8 mouse cellular contexts compared by ENCODE assay signal in genomic region chr19:53424629-53425028, GRCm38 (mm10). TPM values are rescaled to one million over a fixed set of nuclear protein-coding genes. Genes with fewer than 3 reads are reported as not detected.
DNase-seq lines count a peak whose midpoint lies in the region; ATAC-seq and TF ChIP-seq lines count a peak whose summit lies in the region.
"Had no signal": no experiment of that assay in that cellular context is flagged by ENCODE, and none has a peak within 500 bp of the region (broad histone marks: within the 10 kb centered on the region; RNA-seq: fewer than 3 reads in every experiment).

No protein-coding gene starts in this region.

- 0 out of 2 replicates have a peak, but pooled peaks have one; percentile 7 for ATAC-seq in heart, embryonic 16.5 days (replicated peaks; ENCODE audit: extremely low read depth, insufficient read depth, low FRiP score)
- no peak for ATAC-seq in limb, embryonic 12.5 days (ENCODE audit: insufficient number of reproducible peaks, insufficient read depth, low FRiP score, low TSS enrichment, low read depth)
- ATAC-seq in frontal cortex, adult (ENCODE audit: low TSS enrichment), result no peak

- peaks cover 37% of the 10 kb centered on the region for H3K4me1 ChIP-seq in bone marrow macrophage, adult 2 months (ENCODE audit: control insufficient read depth, insufficient read depth, low read length)
- H3K4me1 ChIP-seq in heart, embryonic 16.5 days (ENCODE audit: control insufficient read depth, insufficient read depth, low read length), result peaks cover 22% of the 10 kb centered on the region
- H3K4me1 ChIP-seq in limb, embryonic 12.5 days (replicated peaks), result peaks cover 36% of the 10 kb centered on the region

- no peaks in the 10 kb centered on the region for H3K36me3 ChIP-seq in heart, embryonic 16.5 days (ENCODE audit: control insufficient read depth, insufficient read depth)
- no peaks in the 10 kb centered on the region for H3K36me3 ChIP-seq in limb, embryonic 12.5 days

- WGBS in heart, embryonic 16.5 days, result 39% methylated on average over 18 of the region's 18 CpGs
- 51% methylated on average over 18 of the region's 18 CpGs for WGBS in limb, embryonic 12.5 days

- TF ChIP-seq POLR2A in bone marrow macrophage, adult 2 months (IDR thresholded peaks at IDR 0.05; ENCODE audit: borderline replicate concordance, low read depth, low read length), result no peak

- H3K27me3 ChIP-seq in heart, embryonic 16.5 days (ENCODE audit: control insufficient read depth, insufficient read depth, low read length), result no peaks in the 10 kb centered on the region
- no peaks in the 10 kb centered on the region for H3K27me3 ChIP-seq in limb, embryonic 12.5 days

- peak overlapping the region; percentile 18; the same call in 1 of the 2 replicates for H3K9ac ChIP-seq in heart, embryonic 16.5 days (ENCODE audit: low read length)
- H3K9ac ChIP-seq in limb, embryonic 12.5 days (replicated peaks), result peak overlapping the region; percentile 47; the same call in 1 of the 2 replicates

- TF ChIP-seq CTCF in bone marrow macrophage, adult 2 months (IDR thresholded peaks at IDR 0.05; ENCODE audit: low read depth, low read length), result no peak

- H3K4me2 ChIP-seq in heart, embryonic 16.5 days (ENCODE audit: low read depth, low read length), result peak overlapping the region; percentile 49
- peak overlapping the region; percentile 13 for H3K4me2 ChIP-seq in limb, embryonic 12.5 days

- H3K9me3 ChIP-seq in heart, embryonic 16.5 days (replicated peaks; ENCODE audit: control insufficient read depth, low read length), result no peaks in the 10 kb centered on the region
- H3K9me3 ChIP-seq in limb, embryonic 12.5 days, result no peaks in the 10 kb centered on the region

- peak; percentile 96 for DNase-seq in naive thymus-derived CD4-positive, alpha-beta T cell, adult 2 months (ENCODE audit: low read depth)
- DNase-seq in neural tube, embryonic 10.5 days (ENCODE audit: extremely low spot score, low spot score), result no peak
- no peak for DNase-seq in cerebellum, postnatal 14 days

- H3K4me3 ChIP-seq in bone marrow macrophage, adult 2 months (ENCODE audit: insufficient read depth, low read length), result peak overlapping the region; percentile 25
- H3K4me3 ChIP-seq in heart, embryonic 16.5 days (ENCODE audit: low read length), result peak overlapping the region; percentile 23; the same call in 1 of the 2 replicates
- no peak overlapping the region for H3K4me3 ChIP-seq in limb, embryonic 12.5 days (replicated peaks)

- no peak overlapping the region; the same call in 1 of the 2 replicates for H3K27ac ChIP-seq in bone marrow macrophage, adult 2 months (ENCODE audit: insufficient read depth, low read depth, low read length)
- peak overlapping the region; percentile 72 for H3K27ac ChIP-seq in heart, embryonic 16.5 days (ENCODE audit: low read length)
- H3K27ac ChIP-seq in limb, embryonic 12.5 days, result no peak overlapping the region; the same call in 1 of the 2 replicates

RNA-seq across cellular contexts. Expression of gene Smndc1, which starts 34.3 kb away (rescaled TPM):
- polyA plus RNA-seq in bone marrow macrophage, adult 2 months (2012; ENCODE audit: insufficient read depth, insufficient read length, missing spikeins), result 40.8 and 44.3 TPM in 2 replicates
- polyA plus RNA-seq in heart, embryonic 16.5 days (2015; fragmentation: Nextera tagmentation; extraction: Ambion mirVana), result 25.5 and 28.0 TPM in 2 replicates
- polyA plus RNA-seq in limb, embryonic 12.5 days (2016; fragmentation: Nextera tagmentation; extraction: Ambion mirVana), result 46.7 and 53.1 TPM in 2 replicates

RNA-seq across cellular contexts. Expression of gene Gm10197, which starts 53.1 kb away (rescaled TPM):
- not detected in 2 replicates for polyA plus RNA-seq in bone marrow macrophage, adult 2 months (2012; ENCODE audit: insufficient read depth, insufficient read length, missing spikeins)
- polyA plus RNA-seq in heart, embryonic 16.5 days (2015; fragmentation: Nextera tagmentation; extraction: Ambion mirVana), result 3.5 TPM in 1 of 2 replicates, not detected in the other
- polyA plus RNA-seq in limb, embryonic 12.5 days (2016; fragmentation: Nextera tagmentation; extraction: Ambion mirVana), result not detected in 2 replicates
- polyA plus RNA-seq: testis, adult 2 months had no signal
